Mouse (Mus musculus) fibroblast of lung, adult 2 months (primary cell): Measurements from ENCODE around the gene Mapk3.
"Not testable (repeated sequence)": the region's sequence is repeated elsewhere in the genome, so short reads cannot be mapped to it uniquely, and the experiment has no call there.

Experiments used
- DNase-seq: peaks from one replicate; pipeline ENCODE4 v3.0.0-alpha.2; 2011; ENCODE audit warnings: low read depth

Gene Mapk3

GRCm38 (mm10) chr7:126759672-126760390 is 430 bp downstream of the Mapk3 start:
- no peak for DNase-seq

- DNase-seq: peak; percentile 78
Measured at GRCm38 (mm10) chr7:126760391-126760802, 996 bp downstream of the Mapk3 start.

DNA sequence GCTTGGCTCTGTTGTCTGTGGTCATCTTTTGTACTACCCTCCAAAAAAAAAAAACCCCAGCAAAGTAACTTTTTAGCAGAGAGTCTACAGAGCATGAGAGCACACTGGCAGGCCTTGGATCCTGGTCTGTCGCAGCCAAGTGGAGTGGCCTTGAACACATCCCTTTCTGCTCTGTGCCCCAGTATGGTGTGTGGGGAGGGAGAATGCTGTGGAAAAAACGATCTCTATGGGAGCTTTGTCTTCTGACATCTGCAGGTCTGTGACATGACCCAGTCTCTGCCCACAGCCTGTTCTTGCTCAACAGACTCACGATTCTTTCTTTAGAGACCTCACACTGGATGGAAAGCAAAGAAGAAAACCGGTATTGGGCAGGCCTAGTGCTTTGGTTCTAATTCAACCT is 1.6 kb downstream of the Mapk3 start:
- DNase-seq: peak; percentile 68

DNA sequence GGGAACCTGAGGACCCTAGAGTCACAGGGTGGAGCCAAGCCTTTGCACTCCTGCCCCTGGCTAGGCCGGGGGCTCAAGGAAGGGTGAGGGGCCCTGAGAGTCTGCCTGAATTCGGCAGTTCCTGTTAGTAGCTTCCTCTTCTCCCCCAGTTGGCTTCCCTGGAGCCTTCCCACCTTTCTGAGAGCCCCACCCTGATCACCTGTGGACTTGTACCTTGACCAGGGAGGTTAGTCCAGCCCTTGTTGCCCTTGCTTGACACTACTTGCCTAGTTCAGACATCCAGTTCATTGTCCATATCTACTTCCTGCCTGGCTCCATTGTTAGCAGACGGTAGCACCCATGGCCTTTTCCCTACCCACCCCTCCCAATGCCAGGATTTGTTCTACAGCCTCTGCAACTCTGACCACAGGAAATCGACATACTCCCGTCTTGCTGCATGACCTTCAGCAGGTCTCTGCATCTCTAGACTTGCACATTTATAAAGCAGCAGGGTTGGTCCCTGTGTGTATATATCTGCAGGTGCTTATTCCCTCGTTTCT is 2.2 kb downstream of the Mapk3 start:
- DNase-seq: no peak

DNA sequence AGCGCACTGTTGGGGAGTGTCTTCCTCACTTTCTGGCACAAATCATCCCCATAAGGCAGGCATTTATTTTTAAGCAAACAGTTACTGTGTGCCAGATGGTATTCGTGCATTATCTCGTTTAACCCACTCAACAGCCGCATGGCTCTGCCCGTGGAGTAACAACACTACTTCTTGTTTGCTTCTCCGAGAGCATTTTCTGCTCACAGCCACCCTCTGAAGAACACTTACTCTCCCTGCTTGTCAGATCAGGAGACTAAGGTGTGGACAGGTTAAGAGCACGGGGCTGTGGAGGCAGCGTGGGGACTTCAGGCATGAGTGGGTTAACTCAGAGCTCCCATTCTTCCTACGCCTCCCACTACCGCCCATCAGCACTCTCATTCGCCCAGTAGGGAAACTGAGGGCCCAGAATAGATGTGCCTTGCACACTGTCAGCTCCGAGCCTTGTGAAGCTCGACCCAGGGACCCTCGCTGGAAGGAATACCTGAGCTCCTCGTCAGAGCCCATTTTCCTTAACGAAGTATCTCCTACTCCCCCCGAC is 3.1 kb downstream of the Mapk3 start:
- no peak for DNase-seq

GRCm38 (mm10) chr7:126765540-126765939 is 6.1 kb downstream of the Mapk3 start:
- no peak for DNase-seq

DNA sequence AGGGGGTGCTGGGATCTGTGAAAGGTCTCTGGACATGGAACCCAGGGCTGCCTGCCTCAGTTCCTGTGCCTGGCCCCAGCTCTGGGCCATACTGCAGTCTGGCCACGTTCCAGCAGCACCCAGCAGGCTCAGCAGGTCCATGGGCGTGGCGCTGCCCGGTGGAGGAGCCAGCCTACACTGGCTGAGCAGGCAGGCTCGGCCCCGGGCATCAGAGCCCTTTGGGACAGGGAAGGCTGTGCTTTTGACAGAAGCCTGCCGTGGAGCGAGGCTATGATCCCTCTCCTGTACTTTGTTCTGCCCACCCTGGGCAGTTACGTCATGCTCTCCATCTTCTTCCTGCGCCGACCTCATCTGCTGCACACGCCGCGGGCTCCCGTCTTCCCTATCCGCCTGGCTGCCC is 6.8 kb downstream of the Mapk3 start, which contains the start of gene Gdpd3:
TSS of gene Gdpd3 (plus strand) at position 134 of the 400 bp plus-strand sequence.
- no peak for DNase-seq

DNA sequence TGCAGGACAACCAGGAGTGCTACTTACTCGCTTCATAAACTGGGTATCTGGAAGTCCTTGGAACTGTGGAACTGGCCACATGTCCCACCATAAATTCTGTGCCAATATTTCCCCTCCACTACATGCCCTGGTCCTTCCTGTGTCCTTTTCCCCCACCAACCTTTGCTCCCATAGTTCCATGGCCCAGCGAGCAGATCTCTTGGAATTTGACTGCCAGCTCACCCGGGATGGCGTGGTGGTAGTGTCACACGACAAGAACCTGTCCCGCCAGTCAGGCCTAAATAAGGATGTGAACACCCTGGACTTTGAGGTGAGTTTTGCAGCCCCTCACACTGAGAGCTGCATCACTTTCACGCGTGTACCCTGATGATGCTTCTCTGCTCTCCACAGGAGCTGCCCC is 7.6 kb downstream of the Mapk3 start:
- DNase-seq: no peak

- no peak for DNase-seq
Measured at GRCm38 (mm10) chr7:126770784-126771183, 11.4 kb downstream of the Mapk3 start.

DNA sequence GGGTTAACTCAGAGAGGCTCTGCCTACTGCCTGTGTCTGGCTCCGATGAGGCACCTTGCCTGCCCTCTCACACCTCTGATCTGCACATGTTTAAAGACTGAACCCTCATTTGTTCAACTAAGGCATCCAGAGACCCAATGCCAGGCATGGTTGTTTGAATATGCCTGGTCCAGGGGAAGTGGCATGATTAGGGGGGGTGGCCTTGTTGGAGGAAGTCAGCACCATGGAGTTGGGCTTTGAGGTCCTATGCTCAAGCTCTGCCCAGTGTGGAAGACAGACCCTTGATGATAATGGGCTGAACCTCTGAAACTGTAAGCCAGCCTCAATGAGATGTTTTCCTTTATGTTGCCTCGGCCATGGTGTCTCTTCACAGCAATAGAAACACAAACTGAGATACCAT is 13.9 kb downstream of the Mapk3 start:
- DNase-seq: no peak

DNA sequence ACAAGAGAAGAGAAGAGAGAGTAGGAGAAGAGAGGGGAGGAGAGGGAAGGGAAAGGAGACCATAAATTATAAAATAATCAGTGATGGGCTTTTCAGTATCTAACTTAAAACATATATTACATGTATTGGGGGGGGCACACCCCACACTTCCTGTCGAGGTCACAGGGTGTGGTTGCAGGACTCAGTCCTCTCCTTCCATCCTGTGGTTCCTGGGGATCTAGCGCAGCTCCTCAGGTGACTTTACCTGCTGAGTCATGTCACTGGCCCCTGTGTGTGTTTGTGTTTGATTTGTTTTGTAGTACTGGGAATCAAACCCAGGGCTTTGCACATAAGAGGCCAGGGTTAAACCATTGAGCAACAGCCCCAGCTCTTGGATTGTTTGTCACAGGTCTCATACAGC is 15.1 kb downstream of the Mapk3 start:
- DNase-seq: no peak

GRCm38 (mm10) chr7:126775185-126775977 is 16.0 kb downstream of the Mapk3 start:
- DNase-seq: no peak

- no peak for DNase-seq
Measured at GRCm38 (mm10) chr7:126775978-126776234, 16.5 kb downstream of the Mapk3 start.

GRCm38 (mm10) chr7:126776598-126777057 is 17.2 kb downstream of the Mapk3 start, which contains the start of gene Ypel3:
Ypel3 (plus strand) TSS chr7:126776955.
- DNase-seq: peak; percentile 88

DNA sequence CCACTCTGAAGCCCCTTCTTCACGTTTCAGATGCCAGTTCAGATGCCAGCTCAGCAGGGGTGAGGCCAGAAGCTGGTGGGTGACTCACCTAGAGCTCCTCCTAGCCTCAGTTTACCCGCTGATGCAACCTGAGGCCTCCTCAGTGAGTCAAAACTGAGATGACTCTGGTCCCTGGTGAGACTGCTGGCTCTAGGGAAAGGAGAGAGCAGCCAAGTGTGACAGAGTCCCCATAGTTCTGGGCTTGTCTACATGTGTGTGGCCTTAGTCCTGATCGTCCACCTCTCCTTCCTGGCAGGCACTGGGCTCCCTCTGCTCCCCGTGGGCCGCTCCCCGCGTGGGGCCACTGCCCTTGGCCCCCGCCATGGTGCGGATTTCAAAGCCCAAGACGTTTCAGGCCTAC is 18.1 kb downstream of the Mapk3 start:
- DNase-seq: no peak

DNA sequence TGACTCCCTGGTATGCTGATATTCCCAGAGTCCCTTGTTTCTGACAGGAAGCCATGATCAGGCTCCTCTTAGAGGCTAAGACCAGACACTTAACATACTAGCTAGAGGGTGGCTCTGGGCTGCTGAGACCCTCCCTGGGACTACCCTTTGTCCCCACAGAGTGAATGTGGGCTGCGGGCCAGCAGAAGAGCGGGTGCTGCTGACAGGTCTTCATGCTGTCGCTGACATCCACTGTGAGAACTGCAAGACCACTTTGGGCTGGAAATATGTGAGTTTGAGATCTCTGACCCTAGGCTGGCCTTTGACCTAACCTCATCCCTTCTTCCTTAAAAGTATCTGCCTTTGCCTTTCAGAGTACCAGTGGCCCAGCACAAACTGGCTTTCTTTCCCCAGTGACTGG is 18.7 kb downstream of the Mapk3 start:
- no peak for DNase-seq

- not testable (repeated sequence) for DNase-seq
Measured at GRCm38 (mm10) chr7:126779101-126779500, 19.7 kb downstream of the Mapk3 start.

DNA sequence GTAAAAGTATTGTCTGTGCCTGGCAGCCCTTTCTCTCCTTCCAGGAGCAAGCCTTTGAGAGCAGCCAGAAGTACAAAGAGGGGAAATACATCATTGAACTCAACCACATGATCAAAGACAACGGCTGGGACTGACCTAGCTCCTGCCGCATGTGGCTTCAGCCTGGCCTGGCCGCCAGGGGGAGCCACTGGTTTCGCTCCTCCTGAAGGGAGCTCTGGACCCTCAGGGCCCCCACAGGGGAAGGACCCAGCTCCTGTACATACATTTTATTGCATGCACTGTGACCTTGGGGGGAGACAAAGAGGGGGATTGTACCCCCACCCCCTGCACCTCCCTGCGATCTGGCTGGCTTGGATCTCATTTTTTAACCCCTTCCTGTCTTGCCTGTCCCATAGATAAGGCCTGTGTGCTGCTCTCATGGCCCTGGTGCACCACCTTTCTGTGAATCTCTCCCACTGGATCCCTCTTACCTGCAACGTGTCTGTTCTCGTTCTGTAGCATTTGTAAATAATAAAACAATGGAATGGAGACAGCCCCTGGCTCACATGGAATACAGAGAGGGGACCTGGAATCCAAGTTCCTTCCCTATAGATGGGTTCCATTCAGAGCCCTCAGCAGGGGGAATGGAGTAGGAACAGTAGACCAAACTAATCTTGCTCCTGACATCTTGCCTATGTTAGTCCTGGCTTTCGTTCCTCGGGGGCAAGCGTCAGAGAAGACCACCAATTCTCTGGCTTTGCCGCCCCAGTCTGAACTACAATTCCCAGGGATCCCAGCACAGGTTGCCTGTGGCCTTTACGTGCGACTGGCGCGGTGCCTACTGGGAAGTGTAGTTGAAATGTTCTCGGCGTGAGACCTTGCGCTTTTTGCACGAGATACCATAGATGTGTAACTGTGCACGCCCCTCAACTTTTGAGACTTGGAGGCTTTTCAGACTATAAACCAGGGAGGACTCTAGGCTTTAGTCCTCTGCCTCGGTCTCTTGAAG is 20.9 kb downstream of the Mapk3 start:
- DNase-seq: no peak

GRCm38 (mm10) chr7:126780971-126781635 is 21.7 kb downstream of the Mapk3 start, which contains the start of gene Tbx6:
Tbx6 (plus strand) TSS chr7:126781483.
- no peak for DNase-seq

DNA sequence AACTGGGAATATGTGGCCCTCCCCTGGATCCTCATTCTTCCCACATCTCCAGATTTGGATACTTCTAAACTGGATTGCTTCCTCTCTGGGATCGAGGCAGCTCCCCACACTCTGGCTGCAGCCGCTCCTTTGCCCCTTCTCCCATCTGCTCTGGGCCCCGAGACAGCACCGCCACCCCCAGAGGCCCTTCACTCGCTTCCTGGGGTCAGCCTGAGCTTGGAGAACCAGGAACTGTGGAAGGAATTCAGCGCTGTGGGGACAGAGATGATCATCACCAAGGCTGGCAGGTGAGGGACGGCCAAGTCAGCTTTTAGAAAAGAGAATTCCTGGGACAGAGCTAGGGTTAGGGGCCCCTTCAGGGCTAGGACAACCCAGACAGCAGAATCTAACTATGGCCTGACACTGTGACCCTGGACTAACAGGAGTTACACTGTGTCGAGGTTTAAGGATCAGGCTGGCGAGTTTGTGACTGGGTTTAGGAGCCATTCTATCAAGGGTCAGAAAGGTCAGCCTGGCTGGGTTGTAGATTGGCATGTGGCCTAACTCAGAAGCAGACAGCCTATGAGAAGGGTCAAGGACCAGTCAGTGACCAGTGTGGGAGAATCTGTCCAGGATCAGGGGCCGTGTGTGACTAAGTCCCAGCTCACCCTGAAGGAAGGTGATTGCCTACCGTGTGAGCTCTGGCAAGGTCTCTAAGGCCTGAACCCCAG is 22.4 kb downstream of the Mapk3 start:
- DNase-seq: no peak
